Mouse (Mus musculus): ENCODE data around the gene Zfp316. TPM values are rescaled to one million over a fixed set of nuclear protein-coding genes. Genes with fewer than 3 reads are reported as not detected.

The Zfp316 gene
- polyA plus RNA-seq, 1 experiment from 2014 or later: 10.1 TPM

GRCm38 (mm10) chr5:143254487-143255130 is 15.2 kb downstream of the Zfp316 start:
- Histone ChIP-seq H3K9ac (no peak overlapping the region), H3K4me1 (replicated peaks) (peaks cover 25% of the 10 kb centered on the region), H3K27ac (replicated peaks) (no peak overlapping the region), H3K4me3 (peak overlapping the region; percentile 29; the same call in 1 of the 2 replicates), H3K36me3 (peaks cover 95% of the 10 kb centered on the region), H3K4me2 (peak overlapping the region; percentile 55; the same call in 1 of the 2 replicates), H3K9me3 (no peaks in the 10 kb centered on the region), H3K27me3 (peaks cover 81% of the 10 kb centered on the region)
- ATAC-seq (ENCODE audit: low read depth): no peak
- 11% methylated on average over 66 of the region's 66 CpGs for WGBS

- peak; percentile 22; the same call in 1 of the 2 replicates for ATAC-seq (ENCODE audit: low read depth)
- no peaks in the 10 kb centered on the region for H3K9me3 ChIP-seq
- H3K4me3 ChIP-seq: peak overlapping the region; percentile 29
- peaks cover 25% of the 10 kb centered on the region for H3K4me1 ChIP-seq (replicated peaks)
- peak overlapping the region; percentile 55 for H3K4me2 ChIP-seq
- 3% methylated on average over 79 of the region's 81 CpGs for WGBS
- peaks cover 81% of the 10 kb centered on the region for H3K27me3 ChIP-seq
- H3K36me3 ChIP-seq: peaks cover 95% of the 10 kb centered on the region
- peak overlapping the region; percentile 31; the same call in 1 of the 2 replicates for H3K9ac ChIP-seq
- no peak overlapping the region; the same call in 1 of the 2 replicates for H3K27ac ChIP-seq (replicated peaks)
These were observed 15.8 kb downstream of the Zfp316 start for GRCm38 (mm10) chr5:143253881-143254486.

- H3K4me1 ChIP-seq (replicated peaks): peaks cover 25% of the 10 kb centered on the region
- peaks cover 76% of the 10 kb centered on the region for H3K27me3 ChIP-seq
- H3K4me2 ChIP-seq: peak overlapping the region; percentile 55
- H3K9me3 ChIP-seq: no peaks in the 10 kb centered on the region
- 5% methylated on average over 103 of the region's 103 CpGs for WGBS
- H3K9ac ChIP-seq: peak overlapping the region; percentile 31; the same call in 1 of the 2 replicates
- H3K4me3 ChIP-seq: peak overlapping the region; percentile 29
- no peak overlapping the region for H3K27ac ChIP-seq (replicated peaks)
- H3K36me3 ChIP-seq: peaks cover 95% of the 10 kb centered on the region
- peak; percentile 32; the same call in 1 of the 2 replicates for ATAC-seq (ENCODE audit: low read depth)
These were observed 16.5 kb downstream of the Zfp316 start for GRCm38 (mm10) chr5:143253186-143253880.

- no peak overlapping the region for H3K9ac ChIP-seq
- peaks cover 95% of the 10 kb centered on the region for H3K36me3 ChIP-seq
- H3K4me1 ChIP-seq (replicated peaks): peaks cover 25% of the 10 kb centered on the region
- peak overlapping the region; percentile 29 for H3K4me3 ChIP-seq
- no peak for ATAC-seq (ENCODE audit: low read depth)
- WGBS: 21% methylated on average over 18 of the region's 18 CpGs
- H3K27ac ChIP-seq (replicated peaks): no peak overlapping the region
- peak overlapping the region; percentile 55; the same call in 1 of the 2 replicates for H3K4me2 ChIP-seq
- H3K9me3 ChIP-seq: no peaks in the 10 kb centered on the region
- peaks cover 71% of the 10 kb centered on the region for H3K27me3 ChIP-seq
These were observed 17.0 kb downstream of the Zfp316 start for GRCm38 (mm10) chr5:143252791-143253185.

GRCm38 (mm10) chr5:143252039-143252438 is 17.8 kb downstream of the Zfp316 start:
- WGBS: 51% methylated on average over 6 of the region's 6 CpGs
- Histone ChIP-seq H3K36me3 (peaks cover 94% of the 10 kb centered on the region), H3K9me3 (no peaks in the 10 kb centered on the region), H3K4me1 (replicated peaks) (peaks cover 25% of the 10 kb centered on the region), H3K9ac (no peak overlapping the region), H3K4me2 (no peak overlapping the region), H3K4me3 (no peak overlapping the region), H3K27ac (replicated peaks) (no peak overlapping the region), H3K27me3 (peaks cover 63% of the 10 kb centered on the region)
- ATAC-seq (ENCODE audit: low read depth): no peak

- no peak overlapping the region for H3K27ac ChIP-seq (replicated peaks)
- H3K27me3 ChIP-seq: no peaks in the 10 kb centered on the region
- WGBS: 97% methylated on average over 26 of the region's 26 CpGs
- ATAC-seq (ENCODE audit: low read depth): no peak
- peaks cover 99% of the 10 kb centered on the region for H3K36me3 ChIP-seq
- H3K4me3 ChIP-seq: no peak overlapping the region
- no peaks in the 10 kb centered on the region for H3K9me3 ChIP-seq
- H3K4me2 ChIP-seq: no peak overlapping the region
- no peaks in the 10 kb centered on the region for H3K4me1 ChIP-seq (replicated peaks)
- no peak overlapping the region for H3K9ac ChIP-seq
These were observed 24.9 kb downstream of the Zfp316 start for GRCm38 (mm10) chr5:143244926-143245325.

- Histone ChIP-seq H3K27me3 (no peaks in the 10 kb centered on the region), H3K4me3 (peak overlapping the region; percentile 87), H3K27ac (replicated peaks) (no peak overlapping the region), H3K9me3 (no peaks in the 10 kb centered on the region), H3K9ac (peak overlapping the region; percentile 98), H3K36me3 (peaks cover 39% of the 10 kb centered on the region), H3K4me2 (peak overlapping the region; percentile 89), H3K4me1 (replicated peaks) (peaks cover 25% of the 10 kb centered on the region)
- no peak for ATAC-seq (ENCODE audit: low read depth)
- 51% methylated on average over 9 of the region's 9 CpGs for WGBS
These were observed 33.8 kb downstream of the Zfp316 start for GRCm38 (mm10) chr5:143236036-143236435.

- peaks cover 25% of the 10 kb centered on the region for H3K4me1 ChIP-seq (replicated peaks)
- WGBS: under 1% methylated on average over 58 of the region's 58 CpGs
- peak within 1 kb of the TSS; percentile 87 for H3K4me3 ChIP-seq
- peak within 1 kb of the TSS; percentile 99 for H3K27ac ChIP-seq (replicated peaks)
- H3K27me3 ChIP-seq: no peaks in the 10 kb centered on the region
- H3K4me2 ChIP-seq: peak within 1 kb of the TSS; percentile 89
- peaks cover 31% of the 10 kb centered on the region for H3K36me3 ChIP-seq
- H3K9ac ChIP-seq: peak within 1 kb of the TSS; percentile 98
- ATAC-seq (ENCODE audit: low read depth): peak; percentile 97
- no peaks in the 10 kb centered on the region for H3K9me3 ChIP-seq
These were observed 34.7 kb downstream of the Zfp316 start, which contains the start of gene Zfp12 for GRCm38 (mm10) chr5:143235028-143235693. Zfp12 (plus strand) TSS chr5:143235163.

GRCm38 (mm10) chr5:143226790-143227189 is 43.0 kb downstream of the Zfp316 start, which contains the start of gene Spdye4a:
Spdye4a (minus strand) TSS chr5:143226890.
- no peaks in the 10 kb centered on the region for H3K27me3 ChIP-seq
- H3K4me2 ChIP-seq: no peak within 1 kb of the TSS
- no peaks in the 10 kb centered on the region for H3K4me1 ChIP-seq (replicated peaks)
- no peak for ATAC-seq (ENCODE audit: low read depth)
- WGBS: 91% methylated on average over 3 of the region's 3 CpGs
- H3K9ac ChIP-seq: no peak within 1 kb of the TSS
- H3K36me3 ChIP-seq: no peaks in the 10 kb centered on the region
- H3K9me3 ChIP-seq: peaks cover 14% of the 10 kb centered on the region
- H3K27ac ChIP-seq (replicated peaks): no peak within 1 kb of the TSS
- no peak within 1 kb of the TSS for H3K4me3 ChIP-seq

- H3K27me3 ChIP-seq: no peaks in the 10 kb centered on the region
- H3K4me2 ChIP-seq: no peak overlapping the region
- no peak overlapping the region for H3K4me3 ChIP-seq
- no peak overlapping the region for H3K27ac ChIP-seq (replicated peaks)
- no peaks in the 10 kb centered on the region for H3K9me3 ChIP-seq
- no peaks in the 10 kb centered on the region for H3K36me3 ChIP-seq
- no peaks in the 10 kb centered on the region for H3K4me1 ChIP-seq (replicated peaks)
- ATAC-seq (ENCODE audit: low read depth): no peak
- 74% methylated on average over 1 of the region's 1 CpGs for WGBS
- no peak overlapping the region for H3K9ac ChIP-seq
These were observed 47.5 kb downstream of the Zfp316 start for GRCm38 (mm10) chr5:143222287-143222686.

GRCm38 (mm10) chr5:143220996-143221395 is 48.8 kb downstream of the Zfp316 start:
- Histone ChIP-seq H3K27me3 (no peaks in the 10 kb centered on the region), H3K4me2 (no peak overlapping the region), H3K27ac (replicated peaks) (no peak overlapping the region), H3K4me3 (no peak overlapping the region), H3K9ac (no peak overlapping the region), H3K36me3 (no peaks in the 10 kb centered on the region), H3K9me3 (no peaks in the 10 kb centered on the region), H3K4me1 (replicated peaks) (no peaks in the 10 kb centered on the region)
- no peak for ATAC-seq (ENCODE audit: low read depth)
- 70% methylated on average over 5 of the region's 5 CpGs for WGBS

Data from neural tube, embryonic 13.5 days (tissue).